Mouse (Mus musculus) inflammation-experienced regulatory T-cells (primary cell): ENCODE data around the gene Tcl1b2. TPM values are rescaled to one million over a fixed set of nuclear protein-coding genes. Genes with fewer than 3 reads are reported as not detected.

Experiments
- polyA plus RNA-seq, 2 experiments: library from polyadenylated mRNA; unstranded; fragments of 100-300 nt; shearing (Covaris generic); gene quantifications; one replicate each; pipeline ENCODE4 v1.2.1; 2017

The Tcl1b2 gene
- polyA plus RNA-seq, result not detected

GRCm38 (mm10) chr12:105145714-105146113, at the start of gene Tcl1b2:
TSS of gene Tcl1b2 (plus strand) at chr12:105146014.

DNA sequence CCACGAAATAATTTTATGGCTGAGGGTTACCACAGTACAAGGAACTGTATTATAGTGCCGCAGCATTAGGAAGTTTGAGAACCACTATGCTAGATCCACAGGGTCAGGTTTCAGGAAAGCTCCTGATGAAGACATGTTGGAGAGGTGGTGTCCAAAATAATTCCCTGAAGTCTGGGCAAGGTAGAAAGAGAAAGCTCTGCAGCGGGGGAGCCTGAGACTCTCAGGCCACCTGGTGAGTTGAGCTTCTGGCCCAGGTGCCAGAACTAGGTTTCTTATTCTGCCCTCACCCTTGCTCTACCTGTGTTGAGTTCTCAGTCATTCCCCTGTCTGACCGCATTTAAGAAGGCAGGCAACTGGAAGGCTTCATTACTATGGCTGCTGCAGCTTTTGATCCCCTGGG, 13.6 kb downstream of the Tcl1b2 start, which contains the start of gene Tcl1b1:
Tcl1b1 (plus strand) TSS at position 301 of the 400 bp plus-strand sequence.

DNA sequence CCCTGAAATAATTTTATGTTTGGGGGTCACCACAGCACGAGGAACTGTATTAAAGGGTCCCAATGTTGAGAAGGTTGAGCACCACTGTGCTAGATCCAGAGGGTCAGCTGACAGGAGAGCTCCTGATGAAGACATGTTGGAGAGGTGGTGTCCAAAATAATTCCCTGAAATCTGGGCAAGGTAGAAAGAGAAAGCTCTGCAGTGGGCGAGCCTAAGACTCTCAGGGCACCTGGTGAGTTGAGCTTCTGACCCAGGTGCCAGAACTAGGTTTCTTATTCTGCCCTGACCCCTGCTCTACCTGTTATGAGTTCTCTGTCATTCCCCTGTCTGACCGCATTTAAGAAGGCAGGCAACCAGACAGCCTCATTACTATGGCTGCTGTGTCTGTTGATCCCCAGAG, 30.2 kb downstream of the Tcl1b2 start, which contains the start of gene Tcl1b5:
Tcl1b5 (plus strand) TSS at position 301 of the 400 bp plus-strand sequence.

GRCm38 (mm10) chr12:105190743-105191142, 44.9 kb downstream of the Tcl1b2 start, which contains the start of gene Tcl1b3:
TSS of gene Tcl1b3 (plus strand) at chr12:105191043.

GRCm38 (mm10) chr12:105201657-105202056, 55.8 kb downstream of the Tcl1b2 start, which contains the start of gene Tcl1b4:
TSS of gene Tcl1b4 (plus strand) at chr12:105201957.

Other genes with a start within 250 kb of the Tcl1b2 start
- gene Syne3, start 136.2 kb upstream of the Tcl1b2 start, polyA plus RNA-seq, result 1 to 10 TPM; 6.2 to 9.8 TPM
- gene Glrx5, start 113.3 kb upstream of the Tcl1b2 start, polyA plus RNA-seq, result 10 to 100 TPM; 86.0 to 97.7 TPM
- not detected for gene Tcl1b1, start 13.7 kb downstream of the Tcl1b2 start, polyA plus RNA-seq
- gene Tcl1b5, start 30.3 kb downstream of the Tcl1b2 start, polyA plus RNA-seq, result under 1 TPM in 1 of 2 experiments, not detected in 1; 0.36 TPM
- gene Tcl1b3, start 45.0 kb downstream of the Tcl1b2 start, polyA plus RNA-seq, result not detected
- gene Tcl1b4, start 55.9 kb downstream of the Tcl1b2 start, polyA plus RNA-seq, result under 1 TPM in 1 of 2 experiments, not detected in 1; 0.51 TPM
- gene Tcl1, start 76.8 kb downstream of the Tcl1b2 start, polyA plus RNA-seq, result under 1 TPM in 1 of 2 experiments, not detected in 1; 0.75 TPM
- not detected for gene Tunar, start 187.9 kb downstream of the Tcl1b2 start, polyA plus RNA-seq